Mouse (Mus musculus) bone marrow, adult 2 months (tissue): ENCODE data around the gene Zfp2.

Source experiments
- CTCF ChIP-seq: fragments of 200-500 bp; IDR thresholded peaks from 2 replicates; pipeline ENCODE4 v1.5.1; 2011; ENCODE audit warnings: low read length, control low read depth; ENCODE audit not compliant: control insufficient read depth, insufficient read depth
- POLR2A ChIP-seq: fragments of 200-500 bp; IDR thresholded peaks from 2 replicates; pipeline ENCODE4 v1.6.1; 2011; ENCODE audit warnings: low read depth, mild to moderate bottlenecking, control low read depth, low read length, borderline replicate concordance; ENCODE audit not compliant: control insufficient read depth

DNA sequence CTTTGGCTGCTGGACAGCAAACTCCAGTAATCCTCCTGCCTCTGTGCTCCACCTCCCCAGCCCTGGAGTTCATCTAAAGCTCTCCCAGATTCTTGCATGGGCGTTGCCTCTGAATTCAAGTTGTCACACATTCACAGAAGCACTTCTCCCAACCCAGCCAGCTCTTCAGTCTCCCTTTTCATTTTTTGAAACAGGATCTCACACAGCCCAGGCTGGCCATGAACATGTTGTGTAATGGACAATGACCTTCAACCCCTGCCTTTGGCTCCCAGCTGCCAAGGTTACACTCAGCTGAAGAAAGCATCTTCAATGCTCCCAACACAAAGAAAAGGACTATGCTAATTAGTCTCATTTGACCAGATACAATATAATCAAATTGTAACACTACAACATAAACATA lies 2.7 kb downstream of the Zfp2 start:
- TF ChIP-seq POLR2A = no peak
- no peak for TF ChIP-seq CTCF
